In the genomic region with DNA sequence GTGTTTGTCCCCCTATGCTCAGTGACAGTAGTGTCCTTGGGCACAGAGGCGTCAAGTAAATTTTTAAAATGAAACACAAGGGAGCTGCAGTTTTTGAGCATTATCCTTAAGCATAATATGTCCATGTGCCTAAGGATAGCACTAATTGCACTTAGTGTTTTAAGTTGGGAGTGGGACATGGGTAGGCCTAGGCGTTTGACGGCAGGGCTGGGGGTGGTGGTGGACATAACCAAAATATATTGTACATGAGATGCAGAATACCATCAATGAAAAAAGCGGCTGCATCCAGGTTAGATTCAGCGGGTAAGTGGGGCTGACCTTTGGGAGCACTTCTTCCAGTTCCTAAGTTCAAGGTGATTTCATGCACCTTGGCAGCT, we compare ENCODE assay signal across 7 mouse cellular contexts. TPM values are rescaled to one million over a fixed set of nuclear protein-coding genes. Genes with fewer than 3 reads are reported as not detected.
DNase-seq lines count a peak whose midpoint lies in the region; ATAC-seq lines count a peak whose summit lies in the region.

No protein-coding gene starts in this region.

- peak overlapping the region; percentile 62 for H3K4me3 ChIP-seq in lung, embryonic 15.5 days
- peak overlapping the region; percentile 81 for H3K4me3 ChIP-seq in embryonic facial prominence, embryonic 14.5 days (ENCODE audit: low read depth, low read length)
- H3K4me3 ChIP-seq in intestine, embryonic 16.5 days (ENCODE audit: low read length), result peak overlapping the region; percentile 65
- peak overlapping the region; percentile 61 for H3K4me3 ChIP-seq in neural tube, embryonic 15.5 days (replicated peaks)

- peak overlapping the region; percentile 35 for H3K27ac ChIP-seq in lung, embryonic 15.5 days
- no peak overlapping the region for H3K27ac ChIP-seq in embryonic facial prominence, embryonic 14.5 days (replicated peaks; ENCODE audit: low read depth, low read length)
- peak overlapping the region; percentile 76; the same call in 1 of the 2 replicates for H3K27ac ChIP-seq in intestine, embryonic 16.5 days (ENCODE audit: low read length)
- peak overlapping the region; percentile 81 for H3K27ac ChIP-seq in neural tube, embryonic 15.5 days (replicated peaks)

- peak overlapping the region; percentile 81 for H3K9ac ChIP-seq in lung, embryonic 15.5 days
- H3K9ac ChIP-seq in embryonic facial prominence, embryonic 14.5 days (ENCODE audit: low read depth, low read length), result peak overlapping the region; percentile 69
- H3K9ac ChIP-seq in intestine, embryonic 16.5 days (ENCODE audit: low read depth, low read length), result peak overlapping the region; percentile 77
- H3K9ac ChIP-seq in neural tube, embryonic 15.5 days (replicated peaks), result peak overlapping the region; percentile 58

- no peak for DNase-seq in lung, postnatal 4 days
- DNase-seq in embryonic facial prominence, embryonic 14.5 days (ENCODE audit: low spot score), result no peak
- no peak for DNase-seq in gastrocnemius, adult 8-10 months (ENCODE audit: low spot score in 2 of 2)
- DNase-seq in frontal cortex, postnatal 10 days (ENCODE audit: low spot score in 2 of 2), result no peak

- peak; percentile 27; the same call in 1 of the 2 replicates for ATAC-seq in lung, embryonic 15.5 days (ENCODE audit: borderline replicate concordance, extremely low read depth, low FRiP score, low TSS enrichment)
- ATAC-seq in embryonic facial prominence, embryonic 14.5 days (ENCODE audit: low read depth), result 0 out of 2 replicates have a peak, but pooled peaks have one; percentile 1
- peak; percentile 12; the same call in 1 of the 2 replicates for ATAC-seq in intestine, embryonic 16.5 days
- ATAC-seq in neural tube, embryonic 15.5 days (ENCODE audit: low FRiP score), result peak; percentile 56

- peaks cover 9% of the 10 kb centered on the region for H3K36me3 ChIP-seq in lung, embryonic 15.5 days
- H3K36me3 ChIP-seq in embryonic facial prominence, embryonic 14.5 days (ENCODE audit: control insufficient read depth, insufficient read depth, low read length), result peaks cover 18% of the 10 kb centered on the region; the same call in 1 of the 2 replicates
- peaks cover 1% of the 10 kb centered on the region; the same call in 1 of the 2 replicates for H3K36me3 ChIP-seq in intestine, embryonic 16.5 days (ENCODE audit: control insufficient read depth, insufficient read depth, low read length)
- H3K36me3 ChIP-seq in neural tube, embryonic 15.5 days, result peaks cover 7% of the 10 kb centered on the region

- no peaks in the 10 kb centered on the region for H3K9me3 ChIP-seq in lung, embryonic 15.5 days
- H3K9me3 ChIP-seq in embryonic facial prominence, embryonic 14.5 days (ENCODE audit: control insufficient read depth, low read length), result no peaks in the 10 kb centered on the region
- H3K9me3 ChIP-seq in intestine, embryonic 16.5 days (ENCODE audit: control insufficient read depth, low read length), result no peaks in the 10 kb centered on the region
- H3K9me3 ChIP-seq in neural tube, embryonic 15.5 days (replicated peaks), result no peaks in the 10 kb centered on the region

- peak overlapping the region; percentile 82 for H3K4me2 ChIP-seq in lung, embryonic 15.5 days
- peak overlapping the region; percentile 54 for H3K4me2 ChIP-seq in embryonic facial prominence, embryonic 14.5 days (ENCODE audit: low read depth, low read length)
- H3K4me2 ChIP-seq in intestine, embryonic 16.5 days (ENCODE audit: low read depth, low read length), result peak overlapping the region; percentile 83
- peak overlapping the region; percentile 73 for H3K4me2 ChIP-seq in neural tube, embryonic 15.5 days

- H3K27me3 ChIP-seq in lung, embryonic 15.5 days, result no peaks in the 10 kb centered on the region
- H3K27me3 ChIP-seq in embryonic facial prominence, embryonic 14.5 days (replicated peaks; ENCODE audit: control insufficient read depth, insufficient read depth, low read length), result no peaks in the 10 kb centered on the region
- H3K27me3 ChIP-seq in intestine, embryonic 16.5 days (replicated peaks; ENCODE audit: control insufficient read depth, insufficient read depth, low read length), result no peaks in the 10 kb centered on the region
- H3K27me3 ChIP-seq in neural tube, embryonic 15.5 days (replicated peaks), result no peaks in the 10 kb centered on the region

- WGBS in lung, embryonic 15.5 days, result 8% methylated on average over 5 of the region's 5 CpGs
- WGBS in embryonic facial prominence, embryonic 14.5 days, result 14% methylated on average over 5 of the region's 5 CpGs
- WGBS in intestine, embryonic 16.5 days, result 8% methylated on average over 5 of the region's 5 CpGs
- WGBS in neural tube, embryonic 15.5 days, result 10% methylated on average over 5 of the region's 5 CpGs

- H3K4me1 ChIP-seq in lung, embryonic 15.5 days, result peaks cover 20% of the 10 kb centered on the region
- H3K4me1 ChIP-seq in embryonic facial prominence, embryonic 14.5 days (ENCODE audit: control insufficient read depth, insufficient read depth, low read length), result no peaks in the 10 kb centered on the region; the same call in 1 of the 2 replicates
- peaks cover 9% of the 10 kb centered on the region for H3K4me1 ChIP-seq in intestine, embryonic 16.5 days (ENCODE audit: control insufficient read depth, insufficient read depth, low read length)
- H3K4me1 ChIP-seq in neural tube, embryonic 15.5 days, result peaks cover 21% of the 10 kb centered on the region

RNA-seq across cellular contexts. Expression of gene Rmnd1, which starts 0.5 kb away (rescaled TPM):
- polyA plus RNA-seq in lung, embryonic 15.5 days (2015; fragmentation: Nextera tagmentation; extraction: Ambion mirVana), result 41.6 and 47.9 TPM in 2 replicates
- 46.8 and 53.2 TPM in 2 replicates for polyA plus RNA-seq in embryonic facial prominence, embryonic 14.5 days (2014; fragmentation: Nextera tagmentation; extraction: Ambion mirVana)
- polyA plus RNA-seq in intestine, embryonic 16.5 days (2015; fragmentation: Nextera tagmentation; extraction: Ambion mirVana), result 53.9 and 58.3 TPM in 2 replicates
- 50.9 and 59.7 TPM in 2 replicates for polyA plus RNA-seq in neural tube, embryonic 15.5 days (2015; fragmentation: Nextera tagmentation; extraction: Ambion mirVana)
- total RNA-seq in gastrocnemius, adult 8-10 months (2022), result 10 to 100 TPM; 26.1 to 35.1 (median 30.8) TPM

RNA-seq across cellular contexts. Expression of gene Armt1, which starts 0.5 kb away (rescaled TPM):
- 19.0 and 19.5 TPM in 2 replicates for polyA plus RNA-seq in lung, embryonic 15.5 days (2015; fragmentation: Nextera tagmentation; extraction: Ambion mirVana)
- 15.6 and 16.2 TPM in 2 replicates for polyA plus RNA-seq in embryonic facial prominence, embryonic 14.5 days (2014; fragmentation: Nextera tagmentation; extraction: Ambion mirVana)
- 16.0 and 16.4 TPM in 2 replicates for polyA plus RNA-seq in intestine, embryonic 16.5 days (2015; fragmentation: Nextera tagmentation; extraction: Ambion mirVana)
- 12.1 and 14.0 TPM in 2 replicates for polyA plus RNA-seq in neural tube, embryonic 15.5 days (2015; fragmentation: Nextera tagmentation; extraction: Ambion mirVana)
- 10 to 100 TPM; 14.1 to 16.1 (median 15.7) TPM for total RNA-seq in gastrocnemius, adult 8-10 months (2022)

RNA-seq across cellular contexts. Expression of gene Zbtb2, which starts 43.8 kb away (rescaled TPM):
- 15.5 and 16.6 TPM in 2 replicates for polyA plus RNA-seq in lung, embryonic 15.5 days (2015; fragmentation: Nextera tagmentation; extraction: Ambion mirVana)
- 13.7 and 14.4 TPM in 2 replicates for polyA plus RNA-seq in embryonic facial prominence, embryonic 14.5 days (2014; fragmentation: Nextera tagmentation; extraction: Ambion mirVana)
- polyA plus RNA-seq in intestine, embryonic 16.5 days (2015; fragmentation: Nextera tagmentation; extraction: Ambion mirVana), result 10.8 and 10.9 TPM in 2 replicates
- 13.1 and 13.4 TPM in 2 replicates for polyA plus RNA-seq in neural tube, embryonic 15.5 days (2015; fragmentation: Nextera tagmentation; extraction: Ambion mirVana)
- total RNA-seq in gastrocnemius, adult 8-10 months (2022), result 1 to 10 TPM; 4.5 to 6.0 (median 5.2) TPM

RNA-seq across cellular contexts. Expression of gene Ccdc170, which starts 50.6 kb away (rescaled TPM):
- 0.24 and 0.39 TPM in 2 replicates for polyA plus RNA-seq in lung, embryonic 15.5 days (2015; fragmentation: Nextera tagmentation; extraction: Ambion mirVana)
- 0.21 and 0.43 TPM in 2 replicates for polyA plus RNA-seq in embryonic facial prominence, embryonic 14.5 days (2014; fragmentation: Nextera tagmentation; extraction: Ambion mirVana)
- not detected in 2 replicates for polyA plus RNA-seq in intestine, embryonic 16.5 days (2015; fragmentation: Nextera tagmentation; extraction: Ambion mirVana)
- 0.22 TPM in 2 replicates for polyA plus RNA-seq in neural tube, embryonic 15.5 days (2015; fragmentation: Nextera tagmentation; extraction: Ambion mirVana)
- 1 to 10 TPM in 1 of 4 experiments, under 1 TPM in 3; 0.56 to 1.4 (median 0.62) TPM for total RNA-seq in gastrocnemius, adult 8-10 months (2022)

Comparison
In these comparisons a context has a peak if more than half of its experiments do, and no peak if none do; other contexts are left out.
1. ATAC-seq: peak in every context shown above with its lines; median percentile 56 in neural tube, embryonic 15.5 days; 27 in lung, embryonic 15.5 days; 12 in intestine, embryonic 16.5 days; 1 in embryonic facial prominence, embryonic 14.5 days.